Mouse (Mus musculus): Measurements from ENCODE around the gene Slc3a2.

Gene Slc3a2

GRCm38 (mm10) chr19:8662337-8662736 is 60.8 kb downstream of the Slc3a2 start:
- no peak for DNase-seq (ENCODE audit: low spot score)

- no peak for DNase-seq (ENCODE audit: low spot score)
Observed at GRCm38 (mm10) chr19:8661821-8662307, 61.3 kb downstream of the Slc3a2 start.
